Mouse (Mus musculus) forebrain, embryonic 14.5 days (tissue): ENCODE data around the gene Crp. TPM values are rescaled to one million over a fixed set of nuclear protein-coding genes. Genes with fewer than 3 reads are reported as not detected.
A peak's percentile ranks its signal among the peaks of the same experiment; 100 is the strongest.

Source experiments
- ATAC-seq: fragments of 200-750 bp; cut with Nextera tagmentation; 2 replicates; pipeline ENCODE4 v1.8.0; 2017; ENCODE audit warnings: mild to moderate bottlenecking, moderate library complexity
- DNase-seq: peaks from one replicate; pipeline ENCODE4 v3.0.0-alpha.2; 2015; ENCODE audit warnings: low spot score
- H3K27ac ChIP-seq: fragments of 300-500 bp; sonication (generic); 2 replicates; pipeline ENCODE4 v1.5.1; 2014; ENCODE audit warnings: low read depth, mild to moderate bottlenecking, control low read depth, low read length, moderate library complexity
- H3K27me3 ChIP-seq: fragments of 300-500 bp; sonication (generic); replicated peaks from 2 replicates; pipeline ENCODE4 v1.6.1; 2014; ENCODE audit warnings: low read length, control low read depth, mixed read lengths; ENCODE audit not compliant: control insufficient read depth, insufficient read depth
- H3K36me3 ChIP-seq: fragments of 300-500 bp; sonication (generic); 2 replicates; pipeline ENCODE4 v1.6.1; 2014; ENCODE audit warnings: low read length, control low read depth; ENCODE audit not compliant: control insufficient read depth, insufficient read depth
- H3K4me1 ChIP-seq: fragments of 300-500 bp; sonication (generic); 2 replicates; pipeline ENCODE4 v1.6.1; 2014; ENCODE audit warnings: antibody characterized with exemption, low read length, control low read depth; ENCODE audit not compliant: control insufficient read depth, insufficient read depth
- H3K4me2 ChIP-seq: fragments of 300-500 bp; sonication (generic); 2 replicates; pipeline ENCODE4 v1.6.1; 2014; ENCODE audit warnings: mild to moderate bottlenecking, control low read depth, low read length
- H3K4me3 ChIP-seq: fragments of 300-500 bp; sonication (generic); 2 replicates; pipeline ENCODE4 v1.5.1; 2014; ENCODE audit warnings: low read depth, low read length, control low read depth
- H3K9ac ChIP-seq: fragments of 300-500 bp; sonication (generic); 2 replicates; pipeline ENCODE4 v1.6.1; 2014; ENCODE audit warnings: mild to moderate bottlenecking, low read length, control low read depth, moderate library complexity
- H3K9me3 ChIP-seq: fragments of 300-500 bp; sonication (generic); replicated peaks from 2 replicates; pipeline ENCODE4 v1.6.1; 2016; ENCODE audit warnings: low read length, control low read depth, mixed read lengths; ENCODE audit not compliant: control insufficient read depth
- WGBS: fragments of 180-500 bp; shearing (Covaris S2); extraction: QIAGEN DNeasy Blood & Tissue Kit; methylation state at CpG from one replicate; pipeline ENCODE4 v1.1.7; 2014; 5-methylcytosine and 5-hydroxymethylcytosine counted together
- polyA plus RNA-seq: library from polyadenylated mRNA; unstranded; fragments of >200 nt; fragmentation: Nextera tagmentation; extraction: Ambion mirVana; gene quantifications from 2 replicates; pipeline ENCODE4 v1.2.1, GENCODE M21; 2014

Gene Crp
- polyA plus RNA-seq, 1 experiment from 2014 or later = 0.10 TPM

GRCm38 (mm10) chr1:172779195-172779594, 81.3 kb downstream of the Crp start:
- no peaks in the 10 kb centered on the region for H3K36me3 ChIP-seq
- H3K9me3 ChIP-seq = no peaks in the 10 kb centered on the region
- H3K9ac ChIP-seq = no peak overlapping the region
- no peaks in the 10 kb centered on the region for H3K27me3 ChIP-seq
- H3K27ac ChIP-seq = no peak overlapping the region
- DNase-seq (peak; percentile 19), ATAC-seq (no peak)
- 21% methylated on average over 5 of the region's 5 CpGs for WGBS
- H3K4me2 ChIP-seq = no peak overlapping the region
- no peak overlapping the region for H3K4me3 ChIP-seq
- H3K4me1 ChIP-seq = no peaks in the 10 kb centered on the region

- H3K27me3 ChIP-seq = no peaks in the 10 kb centered on the region
- H3K4me2 ChIP-seq = no peak overlapping the region
- H3K9me3 ChIP-seq = no peaks in the 10 kb centered on the region
- WGBS = 92% methylated on average over 2 of the region's 2 CpGs
- ATAC-seq = no peak
- H3K4me3 ChIP-seq = no peak overlapping the region
- no peak overlapping the region for H3K9ac ChIP-seq
- H3K4me1 ChIP-seq = no peaks in the 10 kb centered on the region
- no peaks in the 10 kb centered on the region for H3K36me3 ChIP-seq
- DNase-seq = no peak
- H3K27ac ChIP-seq = no peak overlapping the region
Measured at GRCm38 (mm10) chr1:172785322-172785721, 87.5 kb downstream of the Crp start.

GRCm38 (mm10) chr1:172785886-172786285, 88.0 kb downstream of the Crp start:
- Histone ChIP-seq H3K9ac (no peak overlapping the region), H3K4me1 (no peaks in the 10 kb centered on the region), H3K4me2 (no peak overlapping the region), H3K27ac (no peak overlapping the region), H3K9me3 (no peaks in the 10 kb centered on the region), H3K36me3 (no peaks in the 10 kb centered on the region), H3K27me3 (no peaks in the 10 kb centered on the region), H3K4me3 (no peak overlapping the region)
- DNase-seq = no peak
- 0% methylated on average over 1 of the region's 1 CpGs for WGBS
- ATAC-seq = no peak

GRCm38 (mm10) chr1:172828975-172829374, 131.1 kb downstream of the Crp start:
- no peaks in the 10 kb centered on the region for H3K36me3 ChIP-seq
- H3K9me3 ChIP-seq = no peaks in the 10 kb centered on the region
- no peak overlapping the region for H3K4me3 ChIP-seq
- H3K27ac ChIP-seq = no peak overlapping the region
- no peak overlapping the region for H3K4me2 ChIP-seq
- no peak for ATAC-seq
- DNase-seq = no peak
- H3K4me1 ChIP-seq = no peaks in the 10 kb centered on the region
- 96% methylated on average over 2 of the region's 2 CpGs for WGBS
- no peaks in the 10 kb centered on the region for H3K27me3 ChIP-seq
- H3K9ac ChIP-seq = no peak overlapping the region

DNA sequence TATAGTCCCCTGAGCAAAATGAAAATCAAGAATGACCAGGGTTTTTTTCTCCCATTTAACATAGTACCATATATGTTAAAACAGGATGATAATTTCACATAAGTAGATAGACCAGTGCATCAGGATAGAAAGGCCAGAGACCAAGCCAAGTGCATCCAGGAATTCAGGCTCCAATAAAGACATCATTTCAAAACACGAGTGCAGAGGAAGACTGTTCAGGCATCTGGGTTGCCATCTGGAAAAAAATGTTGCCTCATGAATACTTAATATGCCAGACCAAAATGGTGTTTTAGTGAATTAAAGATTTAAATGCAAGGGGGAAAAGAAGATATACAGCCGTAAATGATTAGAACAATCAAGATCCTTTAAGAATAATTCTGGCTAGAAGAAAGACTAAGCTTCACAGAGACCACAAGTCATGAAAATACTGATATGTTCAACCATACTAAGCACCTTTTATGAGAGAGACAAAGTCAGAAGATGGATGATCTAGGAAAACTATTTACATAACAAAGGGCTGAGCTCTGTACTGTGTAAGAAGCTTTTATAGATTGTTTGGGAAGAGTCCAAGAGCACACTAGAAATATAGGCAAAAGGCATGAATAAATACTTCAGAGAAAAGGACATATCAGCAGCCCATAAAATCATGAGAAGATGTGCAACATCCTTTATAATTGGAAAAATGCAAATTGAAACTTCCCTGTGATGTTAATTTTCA, 149.3 kb downstream of the Crp start:
- no peaks in the 10 kb centered on the region for H3K4me1 ChIP-seq
- no peak overlapping the region for H3K9ac ChIP-seq
- H3K4me3 ChIP-seq = no peak overlapping the region
- no peak for DNase-seq
- H3K9me3 ChIP-seq = no peaks in the 10 kb centered on the region
- H3K27ac ChIP-seq = no peak overlapping the region
- no peak for ATAC-seq
- no peak overlapping the region for H3K4me2 ChIP-seq
- no peaks in the 10 kb centered on the region for H3K36me3 ChIP-seq
- H3K27me3 ChIP-seq = no peaks in the 10 kb centered on the region
- WGBS = 60% methylated on average over 2 of the region's 2 CpGs

DNA sequence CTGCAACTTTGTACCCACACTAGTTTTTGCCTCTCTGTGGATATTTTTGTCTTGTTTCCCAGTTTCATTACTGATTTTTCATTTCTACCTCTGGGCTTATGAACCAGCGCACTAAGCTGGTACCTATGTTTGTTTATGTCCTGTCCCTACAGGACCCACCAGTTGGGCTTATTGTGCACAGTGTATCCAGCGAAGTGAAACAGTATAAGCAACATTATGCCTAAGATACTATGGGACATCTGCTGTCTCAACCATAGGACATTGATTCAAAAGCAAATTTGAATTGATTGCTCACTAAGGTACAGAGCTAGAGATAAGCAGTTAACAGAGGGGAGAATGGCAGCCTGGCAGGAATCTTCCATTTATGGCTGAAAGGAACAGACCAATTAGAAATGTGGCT, 150.3 kb downstream of the Crp start:
- no peak for ATAC-seq
- H3K4me3 ChIP-seq = no peak overlapping the region
- H3K4me2 ChIP-seq = no peak overlapping the region

DNA sequence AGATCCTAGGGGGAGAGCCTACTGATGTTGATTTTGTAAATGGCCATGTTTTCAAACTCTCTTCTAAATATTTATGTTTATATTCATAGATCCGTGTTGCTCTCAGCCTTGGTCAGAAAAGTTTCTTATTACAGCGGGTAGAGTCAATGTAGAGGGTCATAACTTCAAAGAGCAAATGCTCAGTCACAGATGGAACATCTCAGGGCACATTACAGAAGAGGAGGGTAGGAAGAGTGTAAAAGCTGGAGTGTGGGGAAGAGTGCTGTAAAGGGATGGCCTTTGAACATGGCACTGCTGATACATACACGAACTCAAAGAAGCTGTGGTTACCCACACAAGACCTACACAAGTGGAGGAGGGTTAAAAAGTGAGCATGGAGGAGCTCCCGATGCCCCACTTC, 177.4 kb downstream of the Crp start:
- Histone ChIP-seq H3K4me2 (no peak overlapping the region), H3K27me3 (no peaks in the 10 kb centered on the region), H3K9ac (no peak overlapping the region), H3K9me3 (no peaks in the 10 kb centered on the region), H3K36me3 (no peaks in the 10 kb centered on the region), H3K27ac (no peak overlapping the region), H3K4me3 (no peak overlapping the region), H3K4me1 (no peaks in the 10 kb centered on the region)
- no peak for ATAC-seq
- DNase-seq = no peak
- 93% methylated on average over 4 of the region's 4 CpGs for WGBS

More for the DNA sequence above, 150.3 kb downstream of the Crp start:
- Histone ChIP-seq H3K36me3 (no peaks in the 10 kb centered on the region), H3K9me3 (no peaks in the 10 kb centered on the region), H3K27me3 (no peaks in the 10 kb centered on the region), H3K27ac (no peak overlapping the region), H3K9ac (no peak overlapping the region), H3K4me1 (no peaks in the 10 kb centered on the region)
- WGBS = 86% methylated on average over 2 of the region's 2 CpGs
- no peak for DNase-seq

DNA sequence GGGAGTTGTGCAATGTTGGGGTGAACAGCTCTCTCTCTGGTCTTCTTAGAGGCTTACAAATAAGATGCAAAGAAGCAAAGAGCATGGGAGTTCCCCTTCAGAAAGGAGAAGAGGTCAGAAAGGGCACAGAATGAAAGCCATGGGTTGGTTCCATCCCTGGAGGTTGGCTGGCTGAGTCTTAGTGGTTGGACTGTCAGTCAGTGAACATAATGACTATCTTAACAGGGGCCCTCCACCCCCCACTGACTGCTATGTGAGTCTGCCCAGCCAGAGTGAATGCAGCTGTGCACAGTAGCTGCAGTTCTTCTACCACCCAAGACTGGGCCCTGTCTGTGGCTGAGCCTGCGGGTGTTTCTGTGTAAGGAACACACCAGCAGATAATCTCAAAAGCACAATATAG, 178.8 kb downstream of the Crp start:
- no peaks in the 10 kb centered on the region for H3K27me3 ChIP-seq
- H3K9ac ChIP-seq = no peak overlapping the region
- H3K4me1 ChIP-seq = no peaks in the 10 kb centered on the region
- DNase-seq (no peak), ATAC-seq (no peak)
- no peaks in the 10 kb centered on the region for H3K9me3 ChIP-seq
- no peak overlapping the region for H3K4me3 ChIP-seq
- H3K36me3 ChIP-seq = no peaks in the 10 kb centered on the region
- no peak overlapping the region for H3K27ac ChIP-seq
- 58% methylated on average over 1 of the region's 1 CpGs for WGBS
- H3K4me2 ChIP-seq = no peak overlapping the region
